Comparison of ENCODE assay signal across 8 mouse cellular contexts in genomic region chr4:134356591-134357460, GRCm38 (mm10). TPM values are rescaled to one million over a fixed set of nuclear protein-coding genes. Genes with fewer than 3 reads are reported as not detected.
DNase-seq lines count a peak whose midpoint lies in the region; ATAC-seq and TF ChIP-seq lines count a peak whose summit lies in the region.

No protein-coding gene starts in this region.

- no peak overlapping the region for H3K27ac ChIP-seq in forebrain, embryonic 13.5 days
- no peak overlapping the region for H3K27ac ChIP-seq in layer of hippocampus, adult 2 months

- intact Hi-C loops in heart, postnatal 36 days (cut with DNase I): loop anchor here (2.0 to 5.0 kb wide), 3 partner anchors 42 to 95 kb away; partner anchors contain the start of gene Trim63

- peaks cover 13% of the 10 kb centered on the region; the same call in 1 of the 2 replicates for H3K27me3 ChIP-seq in forebrain, embryonic 13.5 days

- H3K4me1 ChIP-seq in forebrain, embryonic 13.5 days: peaks cover 6% of the 10 kb centered on the region

- no peaks in the 10 kb centered on the region for H3K36me3 ChIP-seq in forebrain, embryonic 13.5 days (ENCODE audit: poor library complexity, severe bottlenecking)

- peak overlapping the region; percentile 55 for H3K4me2 ChIP-seq in forebrain, embryonic 13.5 days

- peak overlapping the region; percentile 51 for H3K9ac ChIP-seq in forebrain, embryonic 13.5 days

- TF ChIP-seq CTCF in layer of hippocampus, adult 2 months (conservative IDR thresholded peaks at IDR 0.05): peak; percentile 99

- ATAC-seq in forebrain, embryonic 13.5 days: no peak

- WGBS in forebrain, embryonic 13.5 days: 20% methylated on average over 22 of the region's 22 CpGs

- no peaks in the 10 kb centered on the region for H3K9me3 ChIP-seq in forebrain, embryonic 13.5 days (replicated peaks)

- DNase-seq in MN1 (ENCODE audit: low spot score): peak; percentile 80
- DNase-seq in cerebellum, adult 11 months: peak; percentile 71
- DNase-seq in heart, postnatal 36 days: peak; percentile 79 to 85
- peak; percentile 53 to 81 for DNase-seq in layer of hippocampus, adult 2 months (ENCODE audit: low spot score in 2 of 2)
- DNase-seq in lung, postnatal 10 days: peak; percentile 82
- peak; percentile 52 for DNase-seq in retina, adult 2 months (ENCODE audit: low read depth, low spot score)
- peak; percentile 71 for DNase-seq in thymus, postnatal 25 days

- peak overlapping the region; percentile 17 for H3K4me3 ChIP-seq in forebrain, embryonic 13.5 days
- no peak overlapping the region for H3K4me3 ChIP-seq in layer of hippocampus, adult 2 months

RNA-seq across cellular contexts. Expression of gene Slc30a2, which starts 13.8 kb away (rescaled TPM):
- not detected in 2 replicates for polyA plus RNA-seq in forebrain, embryonic 13.5 days (2015; fragmentation: Nextera tagmentation; extraction: Ambion mirVana)
- total RNA-seq in heart, postnatal 36 days (2021): under 1 TPM; 0.35 to 0.50 TPM
- not detected for total RNA-seq in layer of hippocampus, adult 2 months (2021)

RNA-seq across cellular contexts. Expression of gene Extl1, which starts 26.8 kb away (rescaled TPM):
- 0.12 and 0.37 TPM in 2 replicates for polyA plus RNA-seq in forebrain, embryonic 13.5 days (2015; fragmentation: Nextera tagmentation; extraction: Ambion mirVana)
- total RNA-seq in heart, postnatal 36 days (2021): 10 to 100 TPM; 17.3 to 20.0 TPM
- total RNA-seq in layer of hippocampus, adult 2 months (2021): 10 to 100 TPM; 44.7 to 46.5 TPM

RNA-seq across cellular contexts. Expression of gene Pafah2, which starts 39.3 kb away (rescaled TPM):
- 6.3 and 6.5 TPM in 2 replicates for polyA plus RNA-seq in forebrain, embryonic 13.5 days (2015; fragmentation: Nextera tagmentation; extraction: Ambion mirVana)
- 1 to 10 TPM; 6.8 to 8.0 TPM for total RNA-seq in heart, postnatal 36 days (2021)
- 1 to 10 TPM; 6.6 to 9.0 TPM for total RNA-seq in layer of hippocampus, adult 2 months (2021)

RNA-seq across cellular contexts. Expression of gene Trim63, which starts 41.9 kb away (rescaled TPM):
- 0.16 TPM in 1 of 2 replicates, not detected in the other for polyA plus RNA-seq in forebrain, embryonic 13.5 days (2015; fragmentation: Nextera tagmentation; extraction: Ambion mirVana)
- 100 to 1,000 TPM; 234 to 314 TPM for total RNA-seq in heart, postnatal 36 days (2021)
- not detected for total RNA-seq in layer of hippocampus, adult 2 months (2021)
